Mouse (Mus musculus) kidney, postnatal 36 days (tissue): ENCODE results near the gene Gm6760.

Experiments used
- DNase-seq, 2 experiments: peaks; one replicate each; pipeline ENCODE4 v3.0.0; 2021 to 2022; ENCODE audit warnings: mixed read lengths in 2 of 2

Gm6760 gene

DNA sequence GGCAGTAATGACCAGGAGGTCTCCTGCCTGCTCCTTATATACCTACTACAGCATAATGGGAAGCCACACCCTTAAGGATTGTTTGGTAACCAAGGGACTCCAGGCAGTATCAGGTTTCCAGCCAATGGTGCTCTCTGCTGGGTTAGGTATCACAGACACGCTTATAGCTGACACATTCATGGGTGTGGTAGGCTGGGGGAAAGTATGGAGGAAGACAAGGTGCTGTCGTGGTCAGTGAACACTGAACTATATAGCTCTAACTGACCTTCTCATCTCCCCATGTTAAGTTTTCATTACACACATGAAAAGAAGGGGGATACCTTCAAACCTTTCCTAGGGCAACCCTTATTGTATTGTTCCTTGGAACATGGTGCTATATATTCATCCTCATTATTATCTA, at the start of gene Gm6760:
TSS of gene Gm6760 (minus strand) at position 101 of the 400 bp plus-strand sequence.
- DNase-seq, result no peak

DNA sequence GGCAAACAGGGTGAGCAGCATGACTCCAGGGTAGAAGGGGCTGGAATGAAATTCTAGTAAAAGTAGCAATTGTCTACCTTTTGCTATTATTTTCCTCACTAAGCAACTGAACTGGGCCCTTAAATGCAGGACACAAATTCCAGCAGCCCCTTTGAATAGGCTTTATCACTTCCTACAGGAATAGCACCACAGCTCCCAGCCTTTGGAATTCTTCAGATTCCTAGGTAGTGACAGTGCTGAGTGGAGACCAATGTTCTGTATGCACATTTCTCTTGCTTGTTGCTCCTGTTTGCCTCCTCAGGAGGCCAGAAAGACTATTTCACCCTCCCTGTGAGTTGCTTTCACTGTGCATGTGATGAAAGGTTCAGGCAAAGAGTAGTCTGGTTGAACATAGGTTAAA, 29.2 kb upstream of the Gm6760 start:
- DNase-seq, result no peak

DNA sequence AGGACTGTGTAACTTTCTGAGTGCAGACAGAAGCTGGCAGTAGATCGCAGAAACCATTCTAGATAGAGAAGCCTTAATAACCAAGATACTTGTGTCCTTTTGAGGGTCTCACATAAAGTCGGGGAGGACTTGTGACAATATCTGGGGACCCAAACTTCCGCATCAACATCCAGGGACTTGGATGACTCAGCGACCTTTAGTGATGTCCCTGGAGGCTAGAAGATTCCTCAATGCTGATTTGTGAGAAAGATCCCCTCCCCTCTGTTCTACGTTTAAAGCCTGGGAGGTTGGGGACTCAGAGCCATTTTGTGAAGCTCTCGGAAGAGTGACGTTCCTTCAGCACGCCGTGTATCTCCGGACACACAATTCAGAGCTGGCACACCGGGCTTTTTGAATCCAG, 21.2 kb upstream of the Gm6760 start, which contains the start of gene 3830417A13Rik:
TSS of gene 3830417A13Rik (plus strand) at position 301 of the 400 bp plus-strand sequence.
- DNase-seq, result no peak
